Mouse (Mus musculus): ENCODE results near the gene Lgals3bp. TPM values are rescaled to one million over a fixed set of nuclear protein-coding genes. Genes with fewer than 3 reads are reported as not detected.
A peak's percentile ranks its signal among the peaks of the same experiment; 100 is the strongest.

The Lgals3bp gene
- polyA plus RNA-seq, 1 experiment from 2014 or later, result 7.3 TPM

DNA sequence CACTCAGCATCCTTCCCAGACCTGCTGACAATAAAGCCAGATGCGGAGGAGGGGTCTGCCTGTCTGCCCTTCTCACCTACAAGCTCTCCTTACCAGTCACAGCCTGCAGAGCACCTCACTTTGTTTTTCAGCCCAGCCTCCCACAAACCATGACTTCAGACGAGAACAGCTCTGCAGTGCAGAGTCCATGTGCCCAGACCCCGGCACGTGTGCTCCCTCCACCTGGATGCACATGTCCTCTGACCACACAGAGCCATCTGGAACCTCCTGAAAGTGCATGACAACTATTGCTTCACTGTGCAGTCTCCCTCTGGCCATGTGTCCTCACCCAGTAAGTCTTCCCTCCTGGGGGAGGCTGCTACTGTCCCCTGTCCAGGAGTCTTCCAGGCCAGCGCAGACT, 12.4 kb upstream of the Lgals3bp start:
- Histone ChIP-seq H3K27ac (ENCODE audit: low read length) (no peak overlapping the region), H3K9ac (ENCODE audit: low read length) (no peak overlapping the region), H3K4me1 (replicated peaks; ENCODE audit: control insufficient read depth, insufficient read depth, low read length) (peaks cover 10% of the 10 kb centered on the region), H3K27me3 (ENCODE audit: control insufficient read depth, insufficient read depth, low read depth, low read length) (no peaks in the 10 kb centered on the region), H3K9me3 (ENCODE audit: control insufficient read depth, low read length) (no peaks in the 10 kb centered on the region), H3K4me3 (ENCODE audit: low read length) (no peak overlapping the region), H3K36me3 (ENCODE audit: control insufficient read depth, insufficient read depth, low read length) (peaks cover 11% of the 10 kb centered on the region), H3K4me2 (ENCODE audit: low read depth, low read length) (no peak overlapping the region)
- WGBS, result 87% methylated on average over 5 of the region's 5 CpGs
- no peak for ATAC-seq (ENCODE audit: low read depth)

DNA sequence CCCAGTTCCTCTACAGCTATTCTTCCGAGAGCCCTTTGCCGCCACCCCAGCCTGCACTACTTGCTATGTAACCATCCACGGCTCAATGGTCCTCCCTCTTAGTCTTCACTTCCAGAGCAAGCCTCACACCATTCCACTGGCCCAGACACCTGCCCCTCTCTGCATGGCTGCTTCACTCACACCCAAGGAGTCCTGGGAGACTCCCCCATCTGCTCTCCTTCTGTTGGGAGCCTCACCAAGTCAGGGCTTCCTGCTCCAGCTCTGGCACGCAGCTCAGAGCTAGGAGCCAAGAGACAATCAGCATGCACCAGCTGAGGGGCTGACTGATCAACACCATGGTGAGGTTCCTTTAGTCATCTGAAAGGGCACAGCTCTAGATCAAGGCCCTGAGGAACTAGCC, 11.2 kb upstream of the Lgals3bp start:
- no peak overlapping the region for H3K27ac ChIP-seq (ENCODE audit: low read length)
- no peak overlapping the region for H3K4me3 ChIP-seq (ENCODE audit: low read length)
- WGBS, result 72% methylated on average over 4 of the region's 4 CpGs
- H3K36me3 ChIP-seq (ENCODE audit: control insufficient read depth, insufficient read depth, low read length), result peaks cover 11% of the 10 kb centered on the region
- H3K9me3 ChIP-seq (ENCODE audit: control insufficient read depth, low read length), result no peaks in the 10 kb centered on the region
- H3K4me2 ChIP-seq (ENCODE audit: low read depth, low read length), result no peak overlapping the region
- H3K9ac ChIP-seq (ENCODE audit: low read length), result no peak overlapping the region
- peaks cover 8% of the 10 kb centered on the region for H3K4me1 ChIP-seq (replicated peaks; ENCODE audit: control insufficient read depth, insufficient read depth, low read length)
- no peaks in the 10 kb centered on the region for H3K27me3 ChIP-seq (ENCODE audit: control insufficient read depth, insufficient read depth, low read depth, low read length)
- no peak for ATAC-seq (ENCODE audit: low read depth)

DNA sequence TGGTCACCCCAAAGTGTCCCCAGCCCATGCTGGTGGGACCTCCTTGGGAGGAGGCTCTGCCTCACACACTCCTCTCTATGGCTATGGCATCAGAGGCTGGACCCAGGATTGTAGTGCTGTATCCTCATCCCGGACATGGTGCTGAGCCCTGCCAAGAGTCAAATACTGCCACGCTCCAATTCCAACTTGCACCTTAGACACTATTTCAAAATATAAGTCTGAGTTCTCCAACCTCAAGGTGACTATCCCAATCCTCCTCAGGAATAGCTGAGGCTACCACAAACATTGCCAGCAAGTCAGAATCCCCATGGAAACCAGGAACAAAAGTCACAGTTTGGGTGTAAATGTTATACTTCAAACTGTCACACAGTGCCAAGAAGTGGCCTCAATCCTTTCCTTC, 10.7 kb upstream of the Lgals3bp start:
- H3K36me3 ChIP-seq (ENCODE audit: control insufficient read depth, insufficient read depth, low read length), result peaks cover 11% of the 10 kb centered on the region
- 71% methylated on average over 2 of the region's 2 CpGs for WGBS
- ATAC-seq (ENCODE audit: low read depth), result no peak

GRCm38 (mm10) chr11:118411271-118411670, 9.4 kb upstream of the Lgals3bp start:
- H3K9ac ChIP-seq (ENCODE audit: low read length), result no peak overlapping the region
- no peak for ATAC-seq (ENCODE audit: low read depth)
- 89% methylated on average over 8 of the region's 8 CpGs for WGBS
- no peaks in the 10 kb centered on the region for H3K9me3 ChIP-seq (ENCODE audit: control insufficient read depth, low read length)
- H3K27ac ChIP-seq (ENCODE audit: low read length), result no peak overlapping the region
- no peak overlapping the region for H3K4me2 ChIP-seq (ENCODE audit: low read depth, low read length)
- H3K27me3 ChIP-seq (ENCODE audit: control insufficient read depth, insufficient read depth, low read depth, low read length), result no peaks in the 10 kb centered on the region
- H3K4me3 ChIP-seq (ENCODE audit: low read length), result no peak overlapping the region
- H3K4me1 ChIP-seq (replicated peaks; ENCODE audit: control insufficient read depth, insufficient read depth, low read length), result no peaks in the 10 kb centered on the region
- peaks cover 15% of the 10 kb centered on the region for H3K36me3 ChIP-seq (ENCODE audit: control insufficient read depth, insufficient read depth, low read length)

More for the DNA sequence above, 10.7 kb upstream of the Lgals3bp start:
- Histone ChIP-seq H3K9ac (ENCODE audit: low read length) (no peak overlapping the region), H3K4me1 (replicated peaks; ENCODE audit: control insufficient read depth, insufficient read depth, low read length) (peaks cover 3% of the 10 kb centered on the region), H3K27ac (ENCODE audit: low read length) (no peak overlapping the region), H3K4me3 (ENCODE audit: low read length) (no peak overlapping the region), H3K9me3 (ENCODE audit: control insufficient read depth, low read length) (no peaks in the 10 kb centered on the region), H3K4me2 (ENCODE audit: low read depth, low read length) (no peak overlapping the region), H3K27me3 (ENCODE audit: control insufficient read depth, insufficient read depth, low read depth, low read length) (no peaks in the 10 kb centered on the region)

GRCm38 (mm10) chr11:118410479-118410878, 8.6 kb upstream of the Lgals3bp start:
- no peaks in the 10 kb centered on the region for H3K27me3 ChIP-seq (ENCODE audit: control insufficient read depth, insufficient read depth, low read depth, low read length)
- 0 out of 2 replicates have a peak, but pooled peaks have one; percentile 2 for ATAC-seq (ENCODE audit: low read depth)
- no peaks in the 10 kb centered on the region for H3K9me3 ChIP-seq (ENCODE audit: control insufficient read depth, low read length)
- H3K36me3 ChIP-seq (ENCODE audit: control insufficient read depth, insufficient read depth, low read length), result peaks cover 15% of the 10 kb centered on the region
- H3K4me2 ChIP-seq (ENCODE audit: low read depth, low read length), result no peak overlapping the region
- 79% methylated on average over 10 of the region's 10 CpGs for WGBS
- no peak overlapping the region for H3K27ac ChIP-seq (ENCODE audit: low read length)
- H3K4me3 ChIP-seq (ENCODE audit: low read length), result no peak overlapping the region
- H3K9ac ChIP-seq (ENCODE audit: low read length), result no peak overlapping the region
- no peaks in the 10 kb centered on the region for H3K4me1 ChIP-seq (replicated peaks; ENCODE audit: control insufficient read depth, insufficient read depth, low read length)

DNA sequence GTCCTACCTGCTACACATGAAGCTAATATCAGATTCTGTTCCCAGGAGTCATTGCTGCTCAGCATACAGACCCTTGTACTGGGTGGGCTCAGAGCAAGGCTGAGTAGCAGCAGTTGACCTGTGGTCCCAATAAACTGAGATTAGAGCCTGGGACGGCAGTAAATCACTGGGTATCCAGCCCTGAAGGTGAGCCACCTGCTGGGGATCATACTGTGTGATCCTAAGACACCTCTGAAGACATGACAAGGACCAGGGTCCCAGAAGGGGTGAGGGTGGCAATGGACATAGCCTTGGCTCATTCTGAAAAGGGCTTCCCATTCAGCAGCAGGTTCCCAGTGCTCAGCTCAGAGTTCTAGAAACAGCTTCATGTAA, 8.2 kb upstream of the Lgals3bp start:
- H3K27ac ChIP-seq (ENCODE audit: low read length), result no peak overlapping the region
- H3K9ac ChIP-seq (ENCODE audit: low read length), result no peak overlapping the region
- WGBS, result 63% methylated on average over 1 of the region's 1 CpGs
- peaks cover 13% of the 10 kb centered on the region for H3K36me3 ChIP-seq (ENCODE audit: control insufficient read depth, insufficient read depth, low read length)
- H3K4me2 ChIP-seq (ENCODE audit: low read depth, low read length), result no peak overlapping the region
- no peaks in the 10 kb centered on the region for H3K27me3 ChIP-seq (ENCODE audit: control insufficient read depth, insufficient read depth, low read depth, low read length)
- no peaks in the 10 kb centered on the region for H3K4me1 ChIP-seq (replicated peaks; ENCODE audit: control insufficient read depth, insufficient read depth, low read length)
- H3K9me3 ChIP-seq (ENCODE audit: control insufficient read depth, low read length), result no peaks in the 10 kb centered on the region
- H3K4me3 ChIP-seq (ENCODE audit: low read length), result no peak overlapping the region
- ATAC-seq (ENCODE audit: low read depth), result no peak

GRCm38 (mm10) chr11:118409106-118410072, 7.5 kb upstream of the Lgals3bp start:
- Histone ChIP-seq H3K9me3 (ENCODE audit: control insufficient read depth, low read length) (no peaks in the 10 kb centered on the region), H3K4me2 (ENCODE audit: low read depth, low read length) (no peak overlapping the region), H3K4me3 (ENCODE audit: low read length) (no peak overlapping the region), H3K9ac (ENCODE audit: low read length) (no peak overlapping the region), H3K27me3 (ENCODE audit: control insufficient read depth, insufficient read depth, low read depth, low read length) (no peaks in the 10 kb centered on the region), H3K4me1 (replicated peaks; ENCODE audit: control insufficient read depth, insufficient read depth, low read length) (no peaks in the 10 kb centered on the region), H3K27ac (ENCODE audit: low read length) (no peak overlapping the region), H3K36me3 (ENCODE audit: control insufficient read depth, insufficient read depth, low read length) (peaks cover 13% of the 10 kb centered on the region)
- no peak for ATAC-seq (ENCODE audit: low read depth)
- WGBS, result 68% methylated on average over 12 of the region's 12 CpGs

- Histone ChIP-seq H3K4me3 (ENCODE audit: low read length) (no peak overlapping the region), H3K9ac (ENCODE audit: low read length) (no peak overlapping the region), H3K36me3 (ENCODE audit: control insufficient read depth, insufficient read depth, low read length) (peaks cover 13% of the 10 kb centered on the region), H3K27me3 (ENCODE audit: control insufficient read depth, insufficient read depth, low read depth, low read length) (no peaks in the 10 kb centered on the region), H3K4me1 (replicated peaks; ENCODE audit: control insufficient read depth, insufficient read depth, low read length) (no peaks in the 10 kb centered on the region), H3K4me2 (ENCODE audit: low read depth, low read length) (no peak overlapping the region), H3K9me3 (ENCODE audit: control insufficient read depth, low read length) (no peaks in the 10 kb centered on the region), H3K27ac (ENCODE audit: low read length) (no peak overlapping the region)
- WGBS, result 63% methylated on average over 18 of the region's 18 CpGs
- no peak for ATAC-seq (ENCODE audit: low read depth)
Measured at GRCm38 (mm10) chr11:118408051-118408740, 6.3 kb upstream of the Lgals3bp start.

GRCm38 (mm10) chr11:118407318-118407910, 5.5 kb upstream of the Lgals3bp start:
- Histone ChIP-seq H3K27me3 (ENCODE audit: control insufficient read depth, insufficient read depth, low read depth, low read length) (no peaks in the 10 kb centered on the region), H3K9ac (ENCODE audit: low read length) (no peak overlapping the region), H3K4me2 (ENCODE audit: low read depth, low read length) (no peak overlapping the region), H3K36me3 (ENCODE audit: control insufficient read depth, insufficient read depth, low read length) (peaks cover 13% of the 10 kb centered on the region), H3K4me1 (replicated peaks; ENCODE audit: control insufficient read depth, insufficient read depth, low read length) (no peaks in the 10 kb centered on the region), H3K27ac (ENCODE audit: low read length) (no peak overlapping the region), H3K9me3 (ENCODE audit: control insufficient read depth, low read length) (no peaks in the 10 kb centered on the region), H3K4me3 (ENCODE audit: low read length) (no peak overlapping the region)
- WGBS, result 74% methylated on average over 23 of the region's 23 CpGs
- no peak for ATAC-seq (ENCODE audit: low read depth)

All from lung, embryonic 16.5 days (tissue).